Mouse (Mus musculus): ENCODE data around the gene Fgfr2. TPM values are rescaled to one million over a fixed set of nuclear protein-coding genes. Genes with fewer than 3 reads are reported as not detected.

Fgfr2 gene
- total and polyA plus RNA-seq, 2 experiments from 2014 or later = 12.1 to 32.6 TPM

- H3K4me2 ChIP-seq (ENCODE audit: low read depth, low read length, poor library complexity, severe bottlenecking) = peak overlapping the region; percentile 96
- ATAC-seq (ENCODE audit: low FRiP score) (peak; percentile 60), DNase-seq (ENCODE audit: low spot score) (peak; percentile 20)
- peak; percentile 36 for TF ChIP-seq CTCF (IDR thresholded peaks at IDR 0.05)
- H3K36me3 ChIP-seq (ENCODE audit: insufficient read depth, low read length) = no peaks in the 10 kb centered on the region
- no peaks in the 10 kb centered on the region; the same call in 1 of the 2 replicates for H3K4me1 ChIP-seq (ENCODE audit: insufficient read depth, low read length)
- peak overlapping the region; percentile 45 for H3K4me3 ChIP-seq (ENCODE audit: low read depth, low read length)
- H3K27ac ChIP-seq (ENCODE audit: low read depth, low read length) = no peak overlapping the region
- H3K9ac ChIP-seq (replicated peaks; ENCODE audit: low read length, poor library complexity, severe bottlenecking) = peak overlapping the region; percentile 33
- H3K9me3 ChIP-seq (ENCODE audit: low read length) = no peaks in the 10 kb centered on the region
- peaks cover 7% of the 10 kb centered on the region for H3K27me3 ChIP-seq (ENCODE audit: insufficient read depth, low read length)
- under 1% methylated on average over 51 of the region's 55 CpGs for WGBS
These were observed 2477.0 kb downstream of the Fgfr2 start for GRCm38 (mm10) chr7:130645994-130646761.

GRCm38 (mm10) chr7:130645332-130645993 is 2477.7 kb downstream of the Fgfr2 start:
- Histone ChIP-seq H3K27ac (ENCODE audit: low read depth, low read length) (no peak overlapping the region), H3K4me2 (ENCODE audit: low read depth, low read length, poor library complexity, severe bottlenecking) (peak overlapping the region; percentile 96), H3K9ac (replicated peaks; ENCODE audit: low read length, poor library complexity, severe bottlenecking) (no peak overlapping the region), H3K27me3 (ENCODE audit: insufficient read depth, low read length) (peaks cover 7% of the 10 kb centered on the region), H3K4me1 (ENCODE audit: insufficient read depth, low read length) (no peaks in the 10 kb centered on the region; the same call in 1 of the 2 replicates), H3K4me3 (ENCODE audit: low read depth, low read length) (peak overlapping the region; percentile 45), H3K9me3 (ENCODE audit: low read length) (no peaks in the 10 kb centered on the region), H3K36me3 (ENCODE audit: insufficient read depth, low read length) (no peaks in the 10 kb centered on the region)
- 22% methylated on average over 15 of the region's 15 CpGs for WGBS
- TF ChIP-seq CTCF (IDR thresholded peaks at IDR 0.05) = no peak
- DNase-seq (ENCODE audit: low spot score) (no peak), ATAC-seq (ENCODE audit: low FRiP score) (no peak)

- H3K4me1 ChIP-seq (ENCODE audit: insufficient read depth, low read length) = no peaks in the 10 kb centered on the region
- H3K4me2 ChIP-seq (ENCODE audit: low read depth, low read length, poor library complexity, severe bottlenecking) = no peak overlapping the region
- no peak for DNase-seq (ENCODE audit: low spot score)
- H3K27me3 ChIP-seq (ENCODE audit: insufficient read depth, low read length) = no peaks in the 10 kb centered on the region; the same call in 1 of the 2 replicates
- H3K36me3 ChIP-seq (ENCODE audit: insufficient read depth, low read length) = no peaks in the 10 kb centered on the region
- ATAC-seq (ENCODE audit: low FRiP score) = no peak
- H3K9me3 ChIP-seq (ENCODE audit: low read length) = no peaks in the 10 kb centered on the region
- no peak overlapping the region for H3K27ac ChIP-seq (ENCODE audit: low read depth, low read length)
- 86% methylated on average over 9 of the region's 9 CpGs for WGBS
- TF ChIP-seq CTCF (IDR thresholded peaks at IDR 0.05) = no peak
- H3K4me3 ChIP-seq (ENCODE audit: low read depth, low read length) = no peak overlapping the region
- no peak overlapping the region for H3K9ac ChIP-seq (replicated peaks; ENCODE audit: low read length, poor library complexity, severe bottlenecking)
These were observed 2482.5 kb downstream of the Fgfr2 start for GRCm38 (mm10) chr7:130640681-130641080.

- ATAC-seq (ENCODE audit: low FRiP score) (no peak), DNase-seq (ENCODE audit: low spot score) (no peak)
- TF ChIP-seq CTCF (IDR thresholded peaks at IDR 0.05) = no peak
- Histone ChIP-seq H3K36me3 (ENCODE audit: insufficient read depth, low read length) (no peaks in the 10 kb centered on the region), H3K4me1 (ENCODE audit: insufficient read depth, low read length) (no peaks in the 10 kb centered on the region), H3K27me3 (ENCODE audit: insufficient read depth, low read length) (no peaks in the 10 kb centered on the region), H3K4me3 (ENCODE audit: low read depth, low read length) (no peak overlapping the region), H3K9ac (replicated peaks; ENCODE audit: low read length, poor library complexity, severe bottlenecking) (no peak overlapping the region), H3K9me3 (ENCODE audit: low read length) (no peaks in the 10 kb centered on the region), H3K27ac (ENCODE audit: low read depth, low read length) (no peak overlapping the region), H3K4me2 (ENCODE audit: low read depth, low read length, poor library complexity, severe bottlenecking) (no peak overlapping the region)
- 39% methylated on average over 6 of the region's 6 CpGs for WGBS
These were observed 2485.3 kb downstream of the Fgfr2 start for GRCm38 (mm10) chr7:130637811-130638210.

GRCm38 (mm10) chr7:130636902-130637301 is 2486.2 kb downstream of the Fgfr2 start:
- ATAC-seq (ENCODE audit: low FRiP score) = no peak
- Histone ChIP-seq H3K4me3 (ENCODE audit: low read depth, low read length) (no peak overlapping the region), H3K4me1 (ENCODE audit: insufficient read depth, low read length) (no peaks in the 10 kb centered on the region), H3K4me2 (ENCODE audit: low read depth, low read length, poor library complexity, severe bottlenecking) (no peak overlapping the region), H3K9me3 (ENCODE audit: low read length) (no peaks in the 10 kb centered on the region), H3K9ac (replicated peaks; ENCODE audit: low read length, poor library complexity, severe bottlenecking) (no peak overlapping the region), H3K36me3 (ENCODE audit: insufficient read depth, low read length) (no peaks in the 10 kb centered on the region), H3K27ac (ENCODE audit: low read depth, low read length) (no peak overlapping the region), H3K27me3 (ENCODE audit: insufficient read depth, low read length) (no peaks in the 10 kb centered on the region)
- TF ChIP-seq CTCF (IDR thresholded peaks at IDR 0.05) = no peak
- DNase-seq (ENCODE audit: low spot score) = no peak
- WGBS = 92% methylated on average over 4 of the region's 4 CpGs

- ATAC-seq (ENCODE audit: low FRiP score) = no peak
- Histone ChIP-seq H3K36me3 (ENCODE audit: insufficient read depth, low read length) (no peaks in the 10 kb centered on the region), H3K4me1 (ENCODE audit: insufficient read depth, low read length) (no peaks in the 10 kb centered on the region), H3K9ac (replicated peaks; ENCODE audit: low read length, poor library complexity, severe bottlenecking) (no peak overlapping the region), H3K27ac (ENCODE audit: low read depth, low read length) (no peak overlapping the region), H3K4me3 (ENCODE audit: low read depth, low read length) (no peak overlapping the region), H3K4me2 (ENCODE audit: low read depth, low read length, poor library complexity, severe bottlenecking) (no peak overlapping the region), H3K9me3 (ENCODE audit: low read length) (no peaks in the 10 kb centered on the region), H3K27me3 (ENCODE audit: insufficient read depth, low read length) (no peaks in the 10 kb centered on the region)
- DNase-seq (ENCODE audit: low spot score) = no peak
- no peak for TF ChIP-seq CTCF (IDR thresholded peaks at IDR 0.05)
- WGBS = 89% methylated on average over 3 of the region's 3 CpGs
These were observed 2486.9 kb downstream of the Fgfr2 start for GRCm38 (mm10) chr7:130636274-130636673.

All from midbrain, postnatal 0 days (tissue).